Mouse (Mus musculus): ENCODE results near the gene Cd2ap. TPM values are rescaled to one million over a fixed set of nuclear protein-coding genes. Genes with fewer than 3 reads are reported as not detected.

Gene Cd2ap
- polyA plus RNA-seq, 1 experiment from 2014 or later: 12.7 TPM

DNA sequence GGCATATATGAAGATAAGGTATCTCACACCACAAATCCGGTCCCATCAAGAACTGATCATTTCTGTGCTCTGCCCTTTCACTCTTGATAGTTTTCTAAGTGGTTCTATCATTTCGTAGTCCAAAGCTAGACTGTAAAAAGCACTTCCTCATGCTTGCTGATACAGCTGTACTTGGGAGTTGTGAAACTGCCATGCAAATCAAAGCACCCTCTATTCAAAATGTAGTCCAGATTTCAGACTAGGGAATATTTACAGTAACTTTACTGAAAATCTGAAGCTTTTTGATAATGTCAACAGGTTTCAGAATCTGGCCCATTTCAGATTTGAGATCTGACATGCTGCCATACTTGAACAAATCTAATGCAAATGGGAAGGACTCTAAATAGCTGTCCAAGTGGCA lies 39.3 kb downstream of the Cd2ap start:
- Histone ChIP-seq H3K4me1 (ENCODE audit: control insufficient read depth, insufficient read depth, low read length) (no peaks in the 10 kb centered on the region), H3K27ac (ENCODE audit: low read depth, low read length) (no peak overlapping the region), H3K36me3 (ENCODE audit: control insufficient read depth, insufficient read depth, low read length) (no peaks in the 10 kb centered on the region; the same call in 1 of the 2 replicates), H3K4me3 (ENCODE audit: low read depth, low read length) (no peak overlapping the region), H3K9me3 (ENCODE audit: control insufficient read depth, low read length) (no peaks in the 10 kb centered on the region), H3K4me2 (ENCODE audit: low read depth) (no peak overlapping the region), H3K27me3 (ENCODE audit: control insufficient read depth, insufficient read depth, low read length) (no peaks in the 10 kb centered on the region), H3K9ac (ENCODE audit: low read length) (no peak overlapping the region)
- DNase-seq (ENCODE audit: low spot score): no peak
- no peak for ATAC-seq (ENCODE audit: insufficient read depth, low FRiP score, low TSS enrichment)
- WGBS: 92% methylated on average over 2 of the region's 2 CpGs

DNA sequence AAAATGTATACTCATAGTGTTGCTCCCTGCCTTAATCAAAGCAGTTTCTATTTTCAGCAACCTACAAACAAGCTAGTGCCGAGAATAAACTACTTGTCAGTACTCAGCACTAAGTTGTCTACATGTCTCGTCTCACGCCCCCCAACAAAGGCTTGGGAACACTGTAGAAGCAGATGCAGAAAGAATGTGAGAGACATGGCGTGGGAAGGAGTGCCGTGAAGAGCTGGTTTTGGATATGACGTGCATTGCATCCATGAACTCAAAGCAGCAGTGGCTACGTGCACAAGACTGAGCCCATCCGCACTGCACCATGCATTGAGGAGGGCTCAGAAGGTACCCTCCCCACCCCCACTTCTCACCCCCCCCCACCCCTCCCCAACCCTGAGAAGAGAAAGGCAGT lies 53.7 kb downstream of the Cd2ap start:
- Histone ChIP-seq H3K36me3 (ENCODE audit: control insufficient read depth, insufficient read depth, low read length) (0 out of 2 replicates have a peak, but pooled peaks cover 2% of the 10 kb centered on the region), H3K4me2 (ENCODE audit: low read depth) (no peak overlapping the region), H3K4me3 (ENCODE audit: low read depth, low read length) (no peak overlapping the region), H3K9ac (ENCODE audit: low read length) (no peak overlapping the region), H3K9me3 (ENCODE audit: control insufficient read depth, low read length) (no peaks in the 10 kb centered on the region), H3K27me3 (ENCODE audit: control insufficient read depth, insufficient read depth, low read length) (no peaks in the 10 kb centered on the region), H3K27ac (ENCODE audit: low read depth, low read length) (no peak overlapping the region), H3K4me1 (ENCODE audit: control insufficient read depth, insufficient read depth, low read length) (no peaks in the 10 kb centered on the region)
- 93% methylated on average over 8 of the region's 8 CpGs for WGBS
- DNase-seq (ENCODE audit: low spot score) (no peak), ATAC-seq (ENCODE audit: insufficient read depth, low FRiP score, low TSS enrichment) (no peak)

DNA sequence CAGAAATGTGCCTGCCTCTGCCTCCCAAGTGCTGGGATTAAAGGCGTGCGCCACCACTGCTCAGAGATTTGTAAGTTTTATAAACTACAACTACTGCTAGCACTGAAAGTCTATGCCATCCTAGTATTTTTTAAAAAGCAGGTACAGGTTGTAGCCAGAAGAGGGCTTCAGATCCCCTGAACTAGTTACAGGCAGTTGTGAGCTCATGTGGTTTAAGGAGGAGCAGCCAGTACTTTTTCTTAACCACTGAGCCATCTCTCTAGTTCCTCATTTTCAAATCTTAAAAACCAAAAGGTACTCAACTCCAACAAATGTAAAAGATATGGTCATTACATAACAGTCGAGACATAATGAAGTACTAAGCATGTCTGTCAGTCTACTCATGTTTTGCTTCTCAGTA lies 61.1 kb downstream of the Cd2ap start:
- no peaks in the 10 kb centered on the region for H3K4me1 ChIP-seq (ENCODE audit: control insufficient read depth, insufficient read depth, low read length)
- no peak for DNase-seq (ENCODE audit: low spot score)
- H3K36me3 ChIP-seq (ENCODE audit: control insufficient read depth, insufficient read depth, low read length): 0 out of 2 replicates have a peak, but pooled peaks cover 2% of the 10 kb centered on the region
- no peak overlapping the region for H3K4me3 ChIP-seq (ENCODE audit: low read depth, low read length)
- H3K9me3 ChIP-seq (ENCODE audit: control insufficient read depth, low read length): no peaks in the 10 kb centered on the region
- 88% methylated on average over 3 of the region's 3 CpGs for WGBS
- no peak overlapping the region for H3K9ac ChIP-seq (ENCODE audit: low read length)
- H3K27me3 ChIP-seq (ENCODE audit: control insufficient read depth, insufficient read depth, low read length): no peaks in the 10 kb centered on the region
- no peak overlapping the region for H3K27ac ChIP-seq (ENCODE audit: low read depth, low read length)
- ATAC-seq (ENCODE audit: insufficient read depth, low FRiP score, low TSS enrichment): no peak
- no peak overlapping the region for H3K4me2 ChIP-seq (ENCODE audit: low read depth)

DNA sequence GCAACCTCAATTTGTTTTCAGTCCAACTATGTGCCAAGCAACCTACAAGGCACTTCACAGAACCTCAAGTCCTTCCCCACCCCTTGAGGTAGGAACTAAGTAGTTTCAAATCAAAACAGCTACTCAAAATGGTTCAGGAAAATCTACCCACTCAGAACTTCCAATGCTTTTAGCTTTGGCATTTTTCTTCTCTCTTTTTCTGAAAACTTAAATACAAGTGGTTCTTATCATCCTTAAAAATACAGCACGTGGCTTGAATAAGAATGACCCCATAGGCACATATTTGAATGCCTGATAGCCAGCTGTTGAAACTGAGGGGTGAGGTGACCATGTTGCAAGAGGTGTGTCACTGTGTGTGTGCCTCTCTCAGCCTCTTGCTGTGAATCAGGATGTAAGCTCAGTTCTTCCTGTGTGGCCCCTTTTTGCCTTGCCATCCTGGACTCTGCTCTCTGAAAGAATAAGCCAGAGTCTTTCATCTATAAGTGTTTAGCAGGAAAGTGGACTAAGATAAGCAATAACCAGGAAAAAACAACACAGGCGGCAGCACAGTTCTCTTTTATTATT lies 84.0 kb downstream of the Cd2ap start:
- H3K36me3 ChIP-seq (ENCODE audit: control insufficient read depth, insufficient read depth, low read length): no peaks in the 10 kb centered on the region
- DNase-seq (ENCODE audit: low spot score) (no peak), ATAC-seq (ENCODE audit: insufficient read depth, low FRiP score, low TSS enrichment) (no peak)
- H3K27ac ChIP-seq (ENCODE audit: low read depth, low read length): no peak overlapping the region
- H3K9ac ChIP-seq (ENCODE audit: low read length): no peak overlapping the region
- no peaks in the 10 kb centered on the region for H3K27me3 ChIP-seq (ENCODE audit: control insufficient read depth, insufficient read depth, low read length)
- no peaks in the 10 kb centered on the region for H3K9me3 ChIP-seq (ENCODE audit: control insufficient read depth, low read length)
- H3K4me2 ChIP-seq (ENCODE audit: low read depth): no peak overlapping the region
- WGBS: 92% methylated on average over 2 of the region's 2 CpGs
- no peaks in the 10 kb centered on the region for H3K4me1 ChIP-seq (ENCODE audit: control insufficient read depth, insufficient read depth, low read length)
- H3K4me3 ChIP-seq (ENCODE audit: low read depth, low read length): no peak overlapping the region

GRCm38 (mm10) chr17:42790787-42791186 lies 85.7 kb downstream of the Cd2ap start:
- Histone ChIP-seq H3K27me3 (ENCODE audit: control insufficient read depth, insufficient read depth, low read length) (no peaks in the 10 kb centered on the region), H3K9ac (ENCODE audit: low read length) (no peak overlapping the region), H3K4me2 (ENCODE audit: low read depth) (no peak overlapping the region), H3K36me3 (ENCODE audit: control insufficient read depth, insufficient read depth, low read length) (no peaks in the 10 kb centered on the region), H3K4me3 (ENCODE audit: low read depth, low read length) (no peak overlapping the region), H3K4me1 (ENCODE audit: control insufficient read depth, insufficient read depth, low read length) (no peaks in the 10 kb centered on the region), H3K27ac (ENCODE audit: low read depth, low read length) (no peak overlapping the region), H3K9me3 (ENCODE audit: control insufficient read depth, low read length) (no peaks in the 10 kb centered on the region)
- ATAC-seq (ENCODE audit: insufficient read depth, low FRiP score, low TSS enrichment) (no peak), DNase-seq (ENCODE audit: low spot score) (no peak)
- WGBS: 96% methylated on average over 1 of the region's 1 CpGs

DNA sequence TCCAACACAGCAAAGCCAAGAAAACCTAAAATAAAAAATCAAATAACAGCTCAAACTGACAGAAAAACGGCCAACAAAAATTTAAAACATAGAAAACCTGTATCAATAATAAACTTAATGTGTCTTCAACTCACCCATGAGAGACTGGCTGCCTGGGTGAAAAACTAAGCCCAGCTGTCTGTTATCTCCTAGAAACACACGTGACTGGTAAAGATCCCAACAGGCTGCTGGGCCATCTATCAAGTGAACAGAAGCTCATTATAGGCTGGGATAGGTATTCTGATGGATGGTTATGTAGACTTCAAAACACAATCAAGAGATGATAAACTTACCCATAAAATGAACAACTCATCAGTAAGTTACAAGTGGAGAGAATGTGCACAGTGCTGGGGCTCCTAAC lies 86.7 kb downstream of the Cd2ap start:
- Histone ChIP-seq H3K27me3 (ENCODE audit: control insufficient read depth, insufficient read depth, low read length) (no peaks in the 10 kb centered on the region), H3K9ac (ENCODE audit: low read length) (no peak overlapping the region), H3K4me1 (ENCODE audit: control insufficient read depth, insufficient read depth, low read length) (no peaks in the 10 kb centered on the region), H3K9me3 (ENCODE audit: control insufficient read depth, low read length) (no peaks in the 10 kb centered on the region), H3K4me3 (ENCODE audit: low read depth, low read length) (no peak overlapping the region), H3K4me2 (ENCODE audit: low read depth) (no peak overlapping the region), H3K27ac (ENCODE audit: low read depth, low read length) (no peak overlapping the region), H3K36me3 (ENCODE audit: control insufficient read depth, insufficient read depth, low read length) (no peaks in the 10 kb centered on the region)
- 74% methylated on average over 2 of the region's 2 CpGs for WGBS
- DNase-seq (ENCODE audit: low spot score) (no peak), ATAC-seq (ENCODE audit: insufficient read depth, low FRiP score, low TSS enrichment) (no peak)

DNA sequence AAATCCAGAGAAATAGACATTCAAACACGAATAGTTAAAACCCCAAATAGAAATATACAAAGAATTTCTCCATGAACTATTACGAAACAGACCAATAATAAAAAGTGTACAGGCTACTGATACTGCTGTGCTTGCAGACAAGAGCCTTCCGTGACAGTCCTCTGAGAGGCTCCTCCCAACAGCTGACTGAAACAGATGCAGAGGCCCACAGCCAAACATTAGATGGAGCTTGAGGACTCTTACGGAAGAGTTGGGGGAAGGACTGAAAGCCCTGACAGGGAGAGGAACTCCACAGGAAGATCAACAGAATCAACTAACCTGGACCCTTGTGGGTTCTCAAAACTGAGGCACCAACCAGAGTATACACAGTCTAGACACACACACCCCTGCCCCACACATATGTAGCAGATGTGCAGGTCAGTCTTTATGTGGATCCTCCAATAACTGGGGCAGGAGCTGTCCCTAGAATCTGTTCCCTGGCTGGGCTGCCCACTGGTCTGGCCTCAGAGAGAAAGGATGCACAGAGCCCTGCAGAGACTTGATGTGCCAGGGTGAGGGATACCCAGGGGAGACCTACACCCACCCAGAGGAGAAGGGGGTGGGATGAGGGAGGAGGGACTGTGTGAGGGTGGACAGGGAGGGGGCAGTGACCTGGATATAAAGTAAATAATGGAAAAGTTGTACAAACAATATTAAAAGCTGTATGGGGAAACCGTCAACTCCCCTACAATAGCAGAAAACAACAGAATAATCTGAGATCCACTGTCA lies 87.6 kb downstream of the Cd2ap start:
- H3K4me2 ChIP-seq (ENCODE audit: low read depth): no peak overlapping the region
- H3K4me1 ChIP-seq (ENCODE audit: control insufficient read depth, insufficient read depth, low read length): no peaks in the 10 kb centered on the region
- no peak for DNase-seq (ENCODE audit: low spot score)
- H3K27me3 ChIP-seq (ENCODE audit: control insufficient read depth, insufficient read depth, low read length): no peaks in the 10 kb centered on the region
- no peak overlapping the region for H3K4me3 ChIP-seq (ENCODE audit: low read depth, low read length)
- WGBS: 95% methylated on average over 5 of the region's 5 CpGs
- H3K27ac ChIP-seq (ENCODE audit: low read depth, low read length): no peak overlapping the region
- no peaks in the 10 kb centered on the region for H3K9me3 ChIP-seq (ENCODE audit: control insufficient read depth, low read length)
- H3K9ac ChIP-seq (ENCODE audit: low read length): no peak overlapping the region
- no peak for ATAC-seq (ENCODE audit: insufficient read depth, low FRiP score, low TSS enrichment)
- H3K36me3 ChIP-seq (ENCODE audit: control insufficient read depth, insufficient read depth, low read length): no peaks in the 10 kb centered on the region

DNA sequence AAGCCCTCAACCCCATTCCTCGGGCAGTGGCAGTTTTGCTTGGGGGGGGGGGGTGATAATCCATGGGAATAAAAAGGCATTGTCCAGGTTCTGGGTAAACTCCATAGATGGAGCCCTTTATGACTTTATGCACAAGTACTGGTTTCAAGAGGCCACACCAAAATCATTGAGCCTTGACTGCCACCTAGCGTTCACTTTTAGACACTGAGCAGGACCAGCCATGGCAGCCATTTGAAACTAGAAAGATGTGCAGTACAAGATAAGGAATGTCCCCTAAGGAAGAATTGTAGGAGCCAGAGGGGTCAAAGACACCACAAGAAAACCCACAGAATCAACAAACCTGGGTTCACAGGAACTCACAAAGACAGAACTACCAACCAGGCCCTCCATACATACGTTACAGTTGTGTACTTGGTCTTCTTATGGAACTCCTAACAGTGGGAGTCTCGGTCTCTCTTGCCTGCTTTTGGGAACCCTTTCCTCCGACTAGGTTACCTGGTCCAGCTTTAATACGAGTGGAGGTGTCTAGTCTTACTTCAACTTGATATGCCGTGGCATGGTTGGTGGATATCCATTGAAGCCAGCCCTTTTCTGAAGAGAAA lies 94.2 kb downstream of the Cd2ap start:
- ATAC-seq (ENCODE audit: insufficient read depth, low FRiP score, low TSS enrichment) (peak; percentile 82), DNase-seq (ENCODE audit: low spot score) (peak; percentile 78)
- H3K36me3 ChIP-seq (ENCODE audit: control insufficient read depth, insufficient read depth, low read length): no peaks in the 10 kb centered on the region
- WGBS: 57% methylated on average over 7 of the region's 7 CpGs
- H3K4me2 ChIP-seq (ENCODE audit: low read depth): no peak overlapping the region
- no peaks in the 10 kb centered on the region for H3K4me1 ChIP-seq (ENCODE audit: control insufficient read depth, insufficient read depth, low read length)
- H3K27me3 ChIP-seq (ENCODE audit: control insufficient read depth, insufficient read depth, low read length): no peaks in the 10 kb centered on the region
- no peak overlapping the region for H3K4me3 ChIP-seq (ENCODE audit: low read depth, low read length)
- H3K27ac ChIP-seq (ENCODE audit: low read depth, low read length): no peak overlapping the region
- H3K9me3 ChIP-seq (ENCODE audit: control insufficient read depth, low read length): no peaks in the 10 kb centered on the region
- H3K9ac ChIP-seq (ENCODE audit: low read length): no peak overlapping the region

GRCm38 (mm10) chr17:42753791-42754190 lies 122.7 kb downstream of the Cd2ap start:
- H3K27ac ChIP-seq (ENCODE audit: low read depth, low read length): no peak overlapping the region
- no peaks in the 10 kb centered on the region for H3K4me1 ChIP-seq (ENCODE audit: control insufficient read depth, insufficient read depth, low read length)
- WGBS: 55% methylated on average over 2 of the region's 2 CpGs
- no peak for ATAC-seq (ENCODE audit: insufficient read depth, low FRiP score, low TSS enrichment)
- H3K9me3 ChIP-seq (ENCODE audit: control insufficient read depth, low read length): no peaks in the 10 kb centered on the region
- H3K4me3 ChIP-seq (ENCODE audit: low read depth, low read length): no peak overlapping the region
- no peak overlapping the region for H3K4me2 ChIP-seq (ENCODE audit: low read depth)
- no peak overlapping the region for H3K9ac ChIP-seq (ENCODE audit: low read length)
- DNase-seq (ENCODE audit: low spot score): no peak
- no peaks in the 10 kb centered on the region for H3K36me3 ChIP-seq (ENCODE audit: control insufficient read depth, insufficient read depth, low read length)
- no peaks in the 10 kb centered on the region for H3K27me3 ChIP-seq (ENCODE audit: control insufficient read depth, insufficient read depth, low read length)

All from neural tube, embryonic 11.5 days (tissue).